Mouse (Mus musculus) midbrain, embryonic 10.5 days (tissue): ENCODE results near the gene Fcer1a. TPM values are rescaled to one million over a fixed set of nuclear protein-coding genes. Genes with fewer than 3 reads are reported as not detected.
"Not testable (repeated sequence)": the region's sequence is repeated elsewhere in the genome, so short reads cannot be mapped to it uniquely, and the experiment has no call there.

Experiments
- DNase-seq: peaks from one replicate; pipeline ENCODE4 v3.0.0-alpha.2; 2017; ENCODE audit warnings: low spot score
- H3K27ac ChIP-seq: fragments of 300-500 bp; sonication (generic); replicated peaks from 2 replicates; pipeline ENCODE4 v1.5.1; 2016; ENCODE audit warnings: mild to moderate bottlenecking
- H3K27me3 ChIP-seq: fragments of 300-500 bp; sonication (generic); 2 replicates; pipeline ENCODE4 v1.6.1; 2016; ENCODE audit warnings: low read depth, mild to moderate bottlenecking; ENCODE audit not compliant: poor library complexity, severe bottlenecking
- H3K36me3 ChIP-seq: fragments of 300-500 bp; sonication (generic); 2 replicates; pipeline ENCODE4 v1.6.1; 2016; ENCODE audit warnings: mild to moderate bottlenecking, moderate library complexity
- H3K4me1 ChIP-seq: fragments of 300-500 bp; sonication (generic); 2 replicates; pipeline ENCODE4 v1.6.1; 2016
- H3K4me3 ChIP-seq: fragments of 300-500 bp; sonication (generic); 2 replicates; pipeline ENCODE4 v1.5.1; 2016; ENCODE audit warnings: mild to moderate bottlenecking, moderate library complexity
- H3K9me3 ChIP-seq: fragments of 300-500 bp; sonication (generic); replicated peaks from 2 replicates; pipeline ENCODE4 v1.6.1; 2016; ENCODE audit warnings: mild to moderate bottlenecking
- WGBS: fragments of 180-500 bp; shearing (Covaris S2); methylation state at CpG from one replicate; pipeline ENCODE4 v1.1.7; 2016; 5-methylcytosine and 5-hydroxymethylcytosine counted together
- polyA plus RNA-seq: library from polyadenylated mRNA; unstranded; fragments of >200 nt; fragmentation: Nextera tagmentation; extraction: Ambion mirVana; gene quantifications from 2 replicates; pipeline ENCODE4 v1.2.1, GENCODE M21; 2016

Fcer1a gene
- not detected in 2 replicates for polyA plus RNA-seq

GRCm38 (mm10) chr1:173227081-173227480 lies at the start of gene Fcer1a:
Gene Fcer1a (minus strand): TSS chr1:173227214.
- Histone ChIP-seq H3K27me3 (no peaks in the 10 kb centered on the region), H3K4me3 (no peak within 1 kb of the TSS), H3K4me1 (no peaks in the 10 kb centered on the region), H3K9me3 (no peaks in the 10 kb centered on the region), H3K27ac (no peak within 1 kb of the TSS), H3K36me3 (no peaks in the 10 kb centered on the region)
- WGBS: 94% methylated on average over 2 of the region's 2 CpGs
- no peak for DNase-seq

- no peak for DNase-seq
- Histone ChIP-seq H3K36me3 (no peaks in the 10 kb centered on the region), H3K4me1 (no peaks in the 10 kb centered on the region), H3K27me3 (no peaks in the 10 kb centered on the region), H3K4me3 (no peak within 1 kb of the TSS), H3K27ac (no peak within 1 kb of the TSS), H3K9me3 (no peaks in the 10 kb centered on the region)
These were observed 38.7 kb upstream of the Fcer1a start, which contains the start of gene Olfr418 for GRCm38 (mm10) chr1:173265701-173266100. Gene Olfr418 (plus strand): TSS chr1:173266001.

GRCm38 (mm10) chr1:173249888-173250287 lies 22.9 kb upstream of the Fcer1a start:
- Histone ChIP-seq H3K36me3 (no peaks in the 10 kb centered on the region), H3K27me3 (no peaks in the 10 kb centered on the region), H3K4me3 (no peak overlapping the region), H3K27ac (no peak overlapping the region), H3K9me3 (no peaks in the 10 kb centered on the region), H3K4me1 (no peaks in the 10 kb centered on the region)
- WGBS: 96% methylated on average over 3 of the region's 3 CpGs
- no peak for DNase-seq

GRCm38 (mm10) chr1:173237004-173237403 lies 10.0 kb upstream of the Fcer1a start:
- 87% methylated on average over 1 of the region's 1 CpGs for WGBS

GRCm38 (mm10) chr1:173216481-173216880 lies 10.5 kb downstream of the Fcer1a start:
- Histone ChIP-seq H3K9me3 (no peaks in the 10 kb centered on the region), H3K27ac (no peak overlapping the region), H3K4me3 (no peak overlapping the region), H3K36me3 (no peaks in the 10 kb centered on the region), H3K27me3 (no peaks in the 10 kb centered on the region), H3K4me1 (no peaks in the 10 kb centered on the region)
- no peak for DNase-seq
- WGBS: 90% methylated on average over 3 of the region's 3 CpGs

More at GRCm38 (mm10) chr1:173237004-173237403, 10.0 kb upstream of the Fcer1a start:
- H3K27me3 ChIP-seq, H3K9me3 ChIP-seq, H3K27ac ChIP-seq, H3K4me1 ChIP-seq, H3K36me3 ChIP-seq, H3K4me3 ChIP-seq, DNase-seq: not testable (repeated sequence)

- no peaks in the 10 kb centered on the region for H3K27me3 ChIP-seq
- no peaks in the 10 kb centered on the region for H3K36me3 ChIP-seq
- 89% methylated on average over 5 of the region's 5 CpGs for WGBS
- no peak within 1 kb of the TSS for H3K27ac ChIP-seq
- no peak for DNase-seq
- H3K9me3 ChIP-seq: no peaks in the 10 kb centered on the region
- no peak within 1 kb of the TSS for H3K4me3 ChIP-seq
- H3K4me1 ChIP-seq: no peaks in the 10 kb centered on the region
These were observed 14.9 kb downstream of the Fcer1a start, which contains the start of gene Olfr1404 for GRCm38 (mm10) chr1:173212092-173212491. Gene Olfr1404 (plus strand): TSS chr1:173212392.

- no peaks in the 10 kb centered on the region for H3K9me3 ChIP-seq
- no peaks in the 10 kb centered on the region for H3K36me3 ChIP-seq
- H3K4me1 ChIP-seq: no peaks in the 10 kb centered on the region
- WGBS: 77% methylated on average over 5 of the region's 5 CpGs
- no peak within 1 kb of the TSS for H3K4me3 ChIP-seq
- H3K27ac ChIP-seq: no peak within 1 kb of the TSS
- DNase-seq: no peak
- H3K27me3 ChIP-seq: no peaks in the 10 kb centered on the region
These were observed 29.5 kb downstream of the Fcer1a start, which contains the start of gene Olfr218 for GRCm38 (mm10) chr1:173197508-173197907. Gene Olfr218 (plus strand): TSS chr1:173197808.

GRCm38 (mm10) chr1:173196359-173196758 lies 30.7 kb downstream of the Fcer1a start:
- WGBS: 84% methylated on average over 2 of the region's 2 CpGs
- no peak for DNase-seq
- Histone ChIP-seq H3K4me1 (no peaks in the 10 kb centered on the region), H3K27ac (no peak overlapping the region), H3K36me3 (no peaks in the 10 kb centered on the region), H3K4me3 (no peak overlapping the region), H3K27me3 (no peaks in the 10 kb centered on the region), H3K9me3 (no peaks in the 10 kb centered on the region)

GRCm38 (mm10) chr1:173192059-173192458 lies 35.0 kb downstream of the Fcer1a start:
- WGBS: 82% methylated on average over 3 of the region's 3 CpGs
- H3K27ac ChIP-seq: no peak overlapping the region
- H3K27me3 ChIP-seq: no peaks in the 10 kb centered on the region
- no peak overlapping the region for H3K4me3 ChIP-seq
- H3K9me3 ChIP-seq: no peaks in the 10 kb centered on the region
- DNase-seq: no peak
- H3K36me3 ChIP-seq: no peaks in the 10 kb centered on the region
- no peaks in the 10 kb centered on the region for H3K4me1 ChIP-seq

GRCm38 (mm10) chr1:173190540-173190939 lies 36.5 kb downstream of the Fcer1a start, which contains the start of gene Olfr1406:
Gene Olfr1406 (minus strand): TSS chr1:173190640.
- 69% methylated on average over 3 of the region's 3 CpGs for WGBS
- Histone ChIP-seq H3K27me3 (no peaks in the 10 kb centered on the region), H3K4me3 (no peak within 1 kb of the TSS), H3K27ac (no peak within 1 kb of the TSS), H3K9me3 (no peaks in the 10 kb centered on the region), H3K4me1 (no peaks in the 10 kb centered on the region), H3K36me3 (no peaks in the 10 kb centered on the region)
- DNase-seq: no peak

- no peak overlapping the region for H3K27ac ChIP-seq
- H3K27me3 ChIP-seq: no peaks in the 10 kb centered on the region
- no peaks in the 10 kb centered on the region for H3K4me1 ChIP-seq
- no peaks in the 10 kb centered on the region for H3K9me3 ChIP-seq
- no peak for DNase-seq
- no peak overlapping the region for H3K4me3 ChIP-seq
- H3K36me3 ChIP-seq: no peaks in the 10 kb centered on the region
These were observed 52.7 kb downstream of the Fcer1a start for GRCm38 (mm10) chr1:173174154-173174842.
